Mouse (Mus musculus) embryonic fibroblast, embryonic 13.5 days (primary cell): ENCODE results near the gene Tln2. TPM values are rescaled to one million over a fixed set of nuclear protein-coding genes. Genes with fewer than 3 reads are reported as not detected.

Experiments
- H3K27ac ChIP-seq: 2 replicates; pipeline ENCODE4 v1.5.1; 2012; ENCODE audit warnings: low read length, control low read depth, inconsistent platforms; ENCODE audit not compliant: insufficient read depth
- H3K4me1 ChIP-seq: 2 replicates; pipeline ENCODE4 v1.6.1; 2011; ENCODE audit warnings: low read length; ENCODE audit not compliant: control insufficient read depth, insufficient read depth
- H3K4me3 ChIP-seq: 2 replicates; pipeline ENCODE4 v1.5.1; 2011; ENCODE audit warnings: mild to moderate bottlenecking, control low read depth, low read length; ENCODE audit not compliant: insufficient read depth
- CTCF ChIP-seq: IDR thresholded peaks from 2 replicates; pipeline ENCODE4 v1.5.1; 2011; ENCODE audit warnings: mild to moderate bottlenecking, control low read depth, low read length, moderate library complexity, borderline replicate concordance; ENCODE audit not compliant: insufficient read depth
- POLR2A ChIP-seq: IDR thresholded peaks from 2 replicates; pipeline ENCODE4 v1.6.1; 2011; ENCODE audit warnings: low read depth, mild to moderate bottlenecking, control low read depth, low read length, moderate library complexity
- polyA plus RNA-seq: library from polyadenylated mRNA; stranded (reverse); fragments of >200 nt; gene quantifications from 2 replicates; pipeline ENCODE4 v1.2.4, GENCODE M21; 2011; ENCODE audit warnings: low read depth; ENCODE audit not compliant: missing spikeins, insufficient read length

Gene Tln2
- polyA plus RNA-seq, 1 experiment: 33.4 TPM

- no peak overlapping the region for H3K27ac ChIP-seq
- TF ChIP-seq POLR2A: no peak
- TF ChIP-seq CTCF: no peak
- no peak overlapping the region for H3K4me3 ChIP-seq
- no peaks in the 10 kb centered on the region for H3K4me1 ChIP-seq
Measured at GRCm38 (mm10) chr9:67347184-67347583, 212.3 kb downstream of the Tln2 start.

- Histone ChIP-seq H3K4me1 (no peaks in the 10 kb centered on the region), H3K27ac (no peak overlapping the region), H3K4me3 (no peak overlapping the region)
- TF ChIP-seq CTCF: no peak
Measured at GRCm38 (mm10) chr9:67331281-67331680, 228.2 kb downstream of the Tln2 start.

GRCm38 (mm10) chr9:67328451-67328850, 231.1 kb downstream of the Tln2 start:
- H3K27ac ChIP-seq: no peak overlapping the region
- TF ChIP-seq POLR2A (no peak), CTCF (no peak)

GRCm38 (mm10) chr9:67321886-67322285, 237.6 kb downstream of the Tln2 start:
- H3K4me1 ChIP-seq: peaks cover 8% of the 10 kb centered on the region; the same call in 1 of the 2 replicates
- H3K4me3 ChIP-seq: no peak overlapping the region
- H3K27ac ChIP-seq: no peak overlapping the region
- TF ChIP-seq CTCF (no peak), POLR2A (no peak)

More at GRCm38 (mm10) chr9:67328451-67328850, 231.1 kb downstream of the Tln2 start:
- H3K4me3 ChIP-seq: no peak overlapping the region
- no peaks in the 10 kb centered on the region for H3K4me1 ChIP-seq

GRCm38 (mm10) chr9:67315356-67315755, 244.1 kb downstream of the Tln2 start:
- Histone ChIP-seq H3K4me3 (no peak overlapping the region), H3K4me1 (peaks cover 15% of the 10 kb centered on the region; the same call in 1 of the 2 replicates), H3K27ac (no peak overlapping the region)
- TF ChIP-seq POLR2A (no peak), CTCF (0 out of 2 replicates have a peak, but pooled peaks have one; percentile 15)

GRCm38 (mm10) chr9:67304992-67305391, 254.5 kb downstream of the Tln2 start:
- TF ChIP-seq CTCF (no peak), POLR2A (no peak)
- Histone ChIP-seq H3K27ac (no peak overlapping the region), H3K4me3 (no peak overlapping the region), H3K4me1 (no peaks in the 10 kb centered on the region)

- Histone ChIP-seq H3K4me3 (no peak overlapping the region), H3K4me1 (no peaks in the 10 kb centered on the region; the same call in 1 of the 2 replicates), H3K27ac (no peak overlapping the region)
- TF ChIP-seq POLR2A (no peak), CTCF (no peak)
Measured at GRCm38 (mm10) chr9:67303986-67304385, 255.5 kb downstream of the Tln2 start.

- H3K27ac ChIP-seq: no peak overlapping the region
- TF ChIP-seq CTCF (no peak), POLR2A (no peak)
- no peak overlapping the region for H3K4me3 ChIP-seq
- H3K4me1 ChIP-seq: no peaks in the 10 kb centered on the region; the same call in 1 of the 2 replicates
Measured at GRCm38 (mm10) chr9:67303038-67303437, 256.5 kb downstream of the Tln2 start.

- TF ChIP-seq POLR2A (no peak), CTCF (no peak)
- H3K27ac ChIP-seq: no peak overlapping the region
- H3K4me1 ChIP-seq: no peaks in the 10 kb centered on the region; the same call in 1 of the 2 replicates
- H3K4me3 ChIP-seq: no peak overlapping the region
Measured at GRCm38 (mm10) chr9:67302386-67302989, 257.0 kb downstream of the Tln2 start.

- H3K4me1 ChIP-seq: no peaks in the 10 kb centered on the region; the same call in 1 of the 2 replicates
- TF ChIP-seq POLR2A (no peak), CTCF (no peak)
- H3K4me3 ChIP-seq: no peak overlapping the region
- no peak overlapping the region for H3K27ac ChIP-seq
Measured at GRCm38 (mm10) chr9:67301571-67301970, 257.9 kb downstream of the Tln2 start.

- H3K27ac ChIP-seq: no peak overlapping the region
- H3K4me3 ChIP-seq: no peak overlapping the region
Measured at GRCm38 (mm10) chr9:67300769-67301168, 258.7 kb downstream of the Tln2 start.

More at GRCm38 (mm10) chr9:67300769-67301168, 258.7 kb downstream of the Tln2 start:
- no peaks in the 10 kb centered on the region; the same call in 1 of the 2 replicates for H3K4me1 ChIP-seq
- TF ChIP-seq CTCF: no peak
- TF ChIP-seq POLR2A: no peak
